In the genomic region with DNA sequence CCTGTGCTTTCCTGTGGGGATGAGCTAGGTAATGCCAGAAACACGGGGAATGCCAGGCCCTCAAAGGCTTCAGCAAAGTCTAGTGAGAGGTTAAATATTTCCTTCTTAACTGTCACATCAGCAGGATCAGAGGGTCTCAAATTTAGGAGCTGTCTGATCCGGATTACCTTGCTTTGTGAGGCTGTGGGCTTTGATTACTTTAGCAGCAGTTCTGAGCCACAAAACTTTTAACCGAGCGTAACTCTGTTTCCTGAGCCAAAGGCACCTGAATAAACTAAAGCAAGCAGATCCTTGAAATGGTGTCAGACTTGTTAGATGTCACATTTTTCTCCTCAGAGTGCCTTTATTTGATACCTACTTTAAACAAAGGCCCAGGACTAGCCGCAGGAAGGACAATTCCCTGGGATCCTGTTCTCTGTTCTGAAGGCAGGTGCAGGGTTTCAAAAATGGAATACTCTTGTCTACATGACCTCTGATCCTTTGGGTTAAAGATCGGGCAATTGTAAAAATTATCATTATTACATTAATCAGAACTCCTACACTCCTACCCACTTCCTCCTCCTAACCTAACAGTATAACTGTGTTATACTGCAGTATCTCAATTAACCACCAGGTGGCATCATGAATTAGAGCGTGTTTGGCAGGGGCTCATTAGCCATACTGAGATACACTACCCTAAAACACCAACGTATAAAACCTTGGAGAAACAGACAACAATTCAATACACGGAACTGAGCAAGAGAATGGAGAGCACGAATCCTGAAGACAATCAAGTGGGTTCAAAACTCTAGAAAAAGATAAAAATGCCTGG, we compare ENCODE assay signal across 9 mouse cellular contexts.
A peak's percentile ranks its signal among the peaks of the same experiment; 100 is the strongest.
DNase-seq lines count a peak whose midpoint lies in the region; ATAC-seq and TF ChIP-seq lines count a peak whose summit lies in the region.
"Had no signal": no experiment of that assay in that cellular context is flagged by ENCODE, and none has a peak within 500 bp of the region (broad histone marks: within the 10 kb centered on the region; RNA-seq: fewer than 3 reads in every experiment).

No protein-coding gene starts in this region.

- no peak overlapping the region for H3K9ac ChIP-seq in heart, adult 2 months (ENCODE audit: low read depth, low read length)
- H3K9ac ChIP-seq in limb, embryonic 12.5 days (replicated peaks), result no peak overlapping the region
- no peak overlapping the region for H3K9ac ChIP-seq in neural tube, embryonic 12.5 days

- no peak overlapping the region for H3K4me3 ChIP-seq in heart, adult 2 months
- H3K4me3 ChIP-seq in C2C12 (ENCODE audit: insufficient read depth, poor library complexity, severe bottlenecking), result no peak overlapping the region
- H3K4me3 ChIP-seq in limb, embryonic 12.5 days (replicated peaks), result no peak overlapping the region
- H3K4me3 ChIP-seq in neural tube, embryonic 12.5 days, result no peak overlapping the region

- no peaks in the 10 kb centered on the region for H3K4me1 ChIP-seq in heart, adult 2 months (ENCODE audit: control insufficient read depth, insufficient read depth, low read length)
- H3K4me1 ChIP-seq in limb, embryonic 12.5 days (replicated peaks), result peaks cover 10% of the 10 kb centered on the region
- H3K4me1 ChIP-seq in neural tube, embryonic 12.5 days, result no peaks in the 10 kb centered on the region

- no peaks in the 10 kb centered on the region for H3K27me3 ChIP-seq in heart, adult 2 months (ENCODE audit: control insufficient read depth, insufficient read depth, low read length)
- no peaks in the 10 kb centered on the region for H3K27me3 ChIP-seq in C2C12 (ENCODE audit: control insufficient read depth, insufficient read depth, insufficient read length)
- no peaks in the 10 kb centered on the region for H3K27me3 ChIP-seq in limb, embryonic 12.5 days
- H3K27me3 ChIP-seq in neural tube, embryonic 12.5 days (replicated peaks), result no peaks in the 10 kb centered on the region

- no peaks in the 10 kb centered on the region for H3K9me3 ChIP-seq in limb, embryonic 12.5 days
- H3K9me3 ChIP-seq in neural tube, embryonic 12.5 days, result no peaks in the 10 kb centered on the region

- intact Hi-C loops in heart, adult 2 months (cut with DNase I), result loop anchor here (1.0 to 5.0 kb wide), 5 partner anchors 86 to 836 kb away; partner anchors contain the start of gene Ism1

- DNase-seq in heart, adult 2 months, result no peak
- DNase-seq in heart, adult 11 months, result no peak
- peak; percentile 69 for DNase-seq in ZHBTc4 (ENCODE audit: low read depth, low spot score)
- DNase-seq in forelimb bud, embryonic 11.5 days (ENCODE audit: low read depth, low spot score), result peak; percentile 73
- no peak for DNase-seq in urinary bladder, postnatal 36 days (ENCODE audit: low spot score in 2 of 2)

- H3ac ChIP-seq in C2C12 (ENCODE audit: control insufficient read depth, insufficient read length, low read depth), result no peak overlapping the region

- H3K79me3 ChIP-seq in C2C12 (ENCODE audit: low read depth), result no peaks in the 10 kb centered on the region

- H3K4me2 ChIP-seq in limb, embryonic 12.5 days, result no peak overlapping the region
- no peak overlapping the region for H3K4me2 ChIP-seq in neural tube, embryonic 12.5 days (replicated peaks)

- no peak overlapping the region for H3K27ac ChIP-seq in heart, adult 2 months
- H3K27ac ChIP-seq in limb, embryonic 12.5 days, result no peak overlapping the region
- H3K27ac ChIP-seq in neural tube, embryonic 12.5 days, result no peak overlapping the region
- H3K27ac ChIP-seq: macrophage had no signal

- ATAC-seq in limb, embryonic 12.5 days (ENCODE audit: insufficient number of reproducible peaks, insufficient read depth, low FRiP score, low TSS enrichment, low read depth), result peak; percentile 82; the same call in 1 of the 2 replicates
- peak; percentile 87 for ATAC-seq in neural tube, embryonic 12.5 days (ENCODE audit: low FRiP score, low read depth)

- TF ChIP-seq CTCF in heart, adult 2 months (IDR thresholded peaks at IDR 0.05), result peak; percentile 89
- peak; percentile 4 for TF ChIP-seq CTCF in C2C12 (IDR thresholded peaks at IDR 0.05; ENCODE audit: control insufficient read depth, insufficient read depth, insufficient read length)

- no peak for TF ChIP-seq POLR2A in heart, adult 2 months (IDR thresholded peaks at IDR 0.05; ENCODE audit: insufficient read depth, low read depth, low read length)

- no peaks in the 10 kb centered on the region for H3K79me2 ChIP-seq in heart, adult 2 months (replicated peaks; ENCODE audit: control insufficient read depth, insufficient read depth, low read length)
- no peaks in the 10 kb centered on the region for H3K79me2 ChIP-seq in C2C12 (ENCODE audit: control insufficient read depth, insufficient read depth)

- WGBS in heart, adult 2 months, result 44% methylated on average over 10 of the region's 10 CpGs
- WGBS in limb, embryonic 12.5 days, result 31% methylated on average over 10 of the region's 10 CpGs
- WGBS in neural tube, embryonic 12.5 days, result 44% methylated on average over 10 of the region's 10 CpGs

- H3K36me3 ChIP-seq in heart, adult 2 months (ENCODE audit: control insufficient read depth, insufficient read depth, low read length), result no peaks in the 10 kb centered on the region
- H3K36me3 ChIP-seq in C2C12 (ENCODE audit: control insufficient read depth, insufficient read depth), result no peaks in the 10 kb centered on the region
- H3K36me3 ChIP-seq in limb, embryonic 12.5 days, result no peaks in the 10 kb centered on the region
- H3K36me3 ChIP-seq in neural tube, embryonic 12.5 days, result no peaks in the 10 kb centered on the region

- TF ChIP-seq EP300 in heart, adult 2 months (IDR thresholded peaks at IDR 0.05; ENCODE audit: insufficient read depth, low read depth, low read length), result no peak

TF ChIP-seq in C2C12, 6 proteins besides CTCF, POLR2A, EP300 and RAD21:
- TF ChIP-seq CEBPB (IDR thresholded peaks at IDR 0.05; ENCODE audit: low read depth), result no peak
- no peak for TF ChIP-seq FOSL1 (IDR thresholded peaks at IDR 0.05; ENCODE audit: insufficient read depth, low read length, poor library complexity, severe bottlenecking)
- TF ChIP-seq USF1 (IDR thresholded peaks at IDR 0.05; ENCODE audit: low read depth), result no peak
- TF ChIP-seq MAX (IDR thresholded peaks at IDR 0.05), result no peak
- no peak for TF ChIP-seq MYOG (IDR thresholded peaks at IDR 0.05; ENCODE audit: control insufficient read depth, extremely low read depth, insufficient read length)
- TF ChIP-seq MYOD1 (IDR thresholded peaks at IDR 0.05; ENCODE audit: control insufficient read depth, insufficient read length, low read depth), result no peak
TF ChIP-seq in C2C12: peak in this region for 0.

Comparison
In these comparisons a context has a peak if more than half of its experiments do, and no peak if none do; other contexts are left out.
1. DNase-seq: peak in ZHBTc4 (single experiment) and forelimb bud, embryonic 11.5 days (single experiment); none in heart, adult 2 months (0 of 2), heart, adult 11 months (single experiment) and urinary bladder, postnatal 36 days (0 of 2).